Mouse (Mus musculus) lung, adult 2 months (tissue): ENCODE measurements around the gene Dstn. TPM values are rescaled to one million over a fixed set of nuclear protein-coding genes. Genes with fewer than 3 reads are reported as not detected.
A peak's percentile ranks its signal among the peaks of the same experiment; 100 is the strongest.

Source experiments
- DNase-seq: peaks from one replicate; pipeline ENCODE4 v3.0.0; 2022
- H3K4me1 ChIP-seq: fragments of 200-500 bp; 2 replicates; pipeline ENCODE4 v1.6.1; 2011; ENCODE audit warnings: low read length; ENCODE audit not compliant: control insufficient read depth, insufficient read depth
- H3K4me3 ChIP-seq: fragments of 200-500 bp; replicated peaks from 2 replicates; pipeline ENCODE3; 2011; ENCODE audit warnings: low read depth, mild to moderate bottlenecking, control low read depth, low read length; ENCODE audit errors: extremely low read depth
- CTCF ChIP-seq: fragments of 200-500 bp; IDR thresholded peaks from 2 replicates; pipeline ENCODE4 v1.5.1; 2011; ENCODE audit warnings: mild to moderate bottlenecking, low read length, control low read depth; ENCODE audit not compliant: insufficient read depth
- POLR2A ChIP-seq: fragments of 200-500 bp; IDR thresholded peaks from 2 replicates; pipeline ENCODE4 v1.6.1; 2011; ENCODE audit warnings: low read depth, mild to moderate bottlenecking, control low read depth, low read length, borderline replicate concordance; ENCODE audit errors: extremely low read depth
- WGBS: fragments of 180-500 bp; shearing (Covaris S2); methylation state at CpG from one replicate; pipeline ENCODE4 v1.1.7; 2018; 5-methylcytosine and 5-hydroxymethylcytosine counted together
- polyA plus RNA-seq: library from polyadenylated mRNA; depleted of rRNA; stranded (reverse); fragments of >200 nt; gene quantifications from 2 replicates; pipeline ENCODE4 v1.2.3, GENCODE M21; 2012; rRNA removed

The Dstn gene
- 46.2 and 80.1 TPM in 2 replicates for polyA plus RNA-seq

GRCm38 (mm10) chr2:143914760-143915599, at the start of gene Dstn:
TSS of gene Dstn (plus strand) at chr2:143915320.
- Histone ChIP-seq H3K4me3 (peak within 1 kb of the TSS; percentile 96), H3K4me1 (peaks cover 7% of the 10 kb centered on the region)
- no peak for TF ChIP-seq CTCF
- peak; percentile 99 for TF ChIP-seq POLR2A
- DNase-seq: peak; percentile 99
- under 1% methylated on average over 70 of the region's 71 CpGs for WGBS

- TF ChIP-seq CTCF: peak; percentile 98
- TF ChIP-seq POLR2A: peak; percentile 14; the same call in 1 of the 2 replicates
- 0% methylated on average over 6 of the region's 6 CpGs for WGBS
- peaks cover 4% of the 10 kb centered on the region; the same call in 1 of the 2 replicates for H3K4me1 ChIP-seq
- DNase-seq: peak; percentile 79
- H3K4me3 ChIP-seq: peak overlapping the region; percentile 39
Observed at GRCm38 (mm10) chr2:143867326-143867725, 47.8 kb upstream of the Dstn start.

GRCm38 (mm10) chr2:143870936-143871688, 44.0 kb upstream of the Dstn start:
- DNase-seq: no peak
- WGBS: 50% methylated on average over 10 of the region's 10 CpGs
- TF ChIP-seq POLR2A (no peak), CTCF (no peak)

GRCm38 (mm10) chr2:143876026-143876425, 39.1 kb upstream of the Dstn start:
- Histone ChIP-seq H3K4me3 (no peak overlapping the region), H3K4me1 (no peaks in the 10 kb centered on the region)
- DNase-seq: no peak
- 52% methylated on average over 1 of the region's 1 CpGs for WGBS
- TF ChIP-seq POLR2A (no peak), CTCF (no peak)

More at GRCm38 (mm10) chr2:143870936-143871688, 44.0 kb upstream of the Dstn start:
- no peak overlapping the region for H3K4me3 ChIP-seq
- peaks cover 2% of the 10 kb centered on the region; the same call in 1 of the 2 replicates for H3K4me1 ChIP-seq

DNA sequence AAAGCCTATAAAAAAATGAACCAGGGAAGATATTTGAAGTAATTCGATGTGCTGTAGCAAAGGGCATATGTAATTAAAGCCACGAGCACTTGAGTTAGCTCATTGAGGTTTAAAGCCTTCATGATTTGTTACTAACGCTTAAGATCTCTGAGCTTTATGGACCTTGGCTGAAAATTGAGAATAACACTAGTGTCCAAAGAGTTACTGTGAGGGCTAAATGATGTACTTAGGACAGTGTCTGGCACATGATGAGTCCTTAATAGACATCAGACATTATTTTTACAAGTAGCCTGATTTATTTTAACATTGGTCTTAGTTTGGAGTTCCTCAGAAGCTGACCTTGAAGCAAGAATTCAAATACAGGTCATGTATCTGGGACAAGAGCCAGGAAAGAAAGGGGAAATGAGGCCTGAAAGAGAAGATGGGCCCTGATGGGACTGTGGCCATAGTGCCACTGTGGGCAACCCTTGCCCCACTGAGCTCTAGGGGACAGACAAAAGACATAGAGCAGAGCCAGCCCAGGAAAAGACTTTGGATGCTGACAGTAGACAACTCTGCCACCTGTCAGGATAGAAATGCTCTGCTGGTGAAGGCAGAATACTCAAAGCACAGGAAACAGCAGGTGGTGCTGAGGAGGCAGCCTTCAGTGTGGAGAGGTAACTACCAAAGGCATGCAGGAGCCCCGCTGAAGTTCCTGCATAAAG, 38.0 kb upstream of the Dstn start:
- WGBS: 64% methylated on average over 4 of the region's 4 CpGs
- Histone ChIP-seq H3K4me3 (no peak overlapping the region), H3K4me1 (no peaks in the 10 kb centered on the region)
- no peak for DNase-seq
- TF ChIP-seq POLR2A: no peak
- peak; percentile 35; the same call in 1 of the 2 replicates for TF ChIP-seq CTCF

DNA sequence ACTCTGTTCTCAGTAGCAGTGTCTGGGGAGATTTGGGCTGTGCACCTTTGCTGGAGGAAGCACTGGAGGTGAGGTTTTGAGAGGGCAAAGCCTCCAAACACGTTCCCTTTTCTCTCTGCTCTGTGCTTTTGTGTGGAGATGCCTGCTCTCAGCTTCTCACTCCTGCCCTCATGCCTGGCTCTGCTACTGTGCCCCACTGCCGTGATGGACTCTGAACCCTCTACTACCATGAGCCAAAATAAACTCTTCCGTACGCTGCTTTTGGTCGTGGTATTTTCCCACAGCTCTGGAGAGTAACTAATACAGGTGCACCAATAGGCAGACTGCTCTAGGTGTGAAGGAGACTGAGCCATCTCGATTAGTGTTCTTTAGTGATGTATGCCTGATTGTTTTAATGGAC, 35.8 kb upstream of the Dstn start:
- Histone ChIP-seq H3K4me3 (no peak overlapping the region), H3K4me1 (no peaks in the 10 kb centered on the region)
- TF ChIP-seq POLR2A (no peak), CTCF (no peak)
- no peak for DNase-seq
- WGBS: 84% methylated on average over 6 of the region's 6 CpGs

DNA sequence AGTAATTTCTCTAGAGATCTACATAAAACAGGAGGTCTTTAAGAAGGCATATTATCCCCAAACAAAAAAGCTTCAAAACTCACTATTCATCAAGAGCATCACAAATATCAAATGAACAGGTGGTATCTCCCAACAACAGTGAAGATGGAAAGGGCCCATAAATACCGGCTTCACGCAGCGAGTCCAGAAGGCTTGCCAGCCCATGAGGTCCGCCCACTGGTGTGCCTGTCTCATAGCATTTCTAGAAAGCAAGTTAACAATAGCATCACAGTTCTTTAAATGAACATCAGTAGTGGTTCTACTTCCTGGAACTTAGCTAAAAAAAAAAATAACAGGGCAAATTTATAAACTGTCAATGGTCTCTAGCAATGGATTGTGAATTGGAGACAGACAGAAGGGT, 33.1 kb upstream of the Dstn start:
- 92% methylated on average over 4 of the region's 4 CpGs for WGBS
- TF ChIP-seq CTCF (no peak), POLR2A (no peak)
- Histone ChIP-seq H3K4me1 (no peaks in the 10 kb centered on the region), H3K4me3 (no peak overlapping the region)
- DNase-seq: no peak

GRCm38 (mm10) chr2:143882606-143883288, 32.4 kb upstream of the Dstn start:
- Histone ChIP-seq H3K4me3 (no peak overlapping the region), H3K4me1 (no peaks in the 10 kb centered on the region)
- DNase-seq: no peak
- TF ChIP-seq CTCF (no peak), POLR2A (no peak)
- 75% methylated on average over 10 of the region's 10 CpGs for WGBS
